Mouse (Mus musculus) spleen, adult 2 months (tissue): Measurements from ENCODE around the gene Zfp978. TPM values are rescaled to one million over a fixed set of nuclear protein-coding genes. Genes with fewer than 3 reads are reported as not detected.
"Not testable (repeated sequence)": the region's sequence is repeated elsewhere in the genome, so short reads cannot be mapped to it uniquely, and the experiment has no call there.

Experiments
- DNase-seq, 2 experiments: peaks; one replicate each; pipeline versions ENCODE4 v3.0.0 to v3.0.0-alpha.2; 2012 to 2021; ENCODE audit warnings: low spot score in 2 of 2, low read depth in 1 of 2
- H3K27ac ChIP-seq: fragments of 200-500 bp; 2 replicates; pipeline ENCODE4 v1.5.1; 2012; ENCODE audit warnings: low read length, inconsistent platforms; ENCODE audit not compliant: insufficient read depth
- H3K27me3 ChIP-seq: fragments of 200-500 bp; 2 replicates; pipeline ENCODE4 v1.6.1; 2012; ENCODE audit warnings: mild to moderate bottlenecking, moderate library complexity, low read length, inconsistent platforms; ENCODE audit not compliant: control insufficient read depth, insufficient read depth
- H3K36me3 ChIP-seq: fragments of 200-500 bp; 2 replicates; pipeline ENCODE4 v1.6.1; 2012; ENCODE audit warnings: mild to moderate bottlenecking, low read length, inconsistent platforms; ENCODE audit not compliant: control insufficient read depth, insufficient read depth
- H3K4me1 ChIP-seq: fragments of 200-500 bp; 2 replicates; pipeline ENCODE4 v1.6.1; 2011; ENCODE audit warnings: inconsistent platforms; ENCODE audit not compliant: control insufficient read depth, insufficient read depth, insufficient read length
- H3K4me3 ChIP-seq: fragments of 200-500 bp; 2 replicates; pipeline ENCODE4 v1.5.1; 2011; ENCODE audit warnings: mild to moderate bottlenecking, inconsistent platforms; ENCODE audit not compliant: insufficient read depth, insufficient read length; ENCODE audit errors: extremely low read depth
- CTCF ChIP-seq: fragments of 200-500 bp; IDR thresholded peaks from 2 replicates; pipeline ENCODE4 v1.5.1; 2011; ENCODE audit warnings: mild to moderate bottlenecking, inconsistent platforms; ENCODE audit not compliant: insufficient read depth, insufficient read length, insufficient replicate concordance; ENCODE audit errors: extremely low read depth
- POLR2A ChIP-seq: fragments of 200-500 bp; IDR thresholded peaks from 2 replicates; pipeline ENCODE4 v1.6.1; 2011; ENCODE audit warnings: low read depth, low read length, inconsistent platforms
- WGBS: fragments of 180-500 bp; shearing (Covaris S2); methylation state at CpG from one replicate; pipeline ENCODE4 v1.1.7; 2018; 5-methylcytosine and 5-hydroxymethylcytosine counted together
- polyA plus RNA-seq: library from polyadenylated mRNA; depleted of rRNA; stranded (reverse); fragments of >200 nt; gene quantifications from 2 replicates; pipeline ENCODE4 v1.2.3, GENCODE M21; 2012; rRNA removed

Zfp978 gene
- not detected in 2 replicates for polyA plus RNA-seq

- not testable (repeated sequence) for H3K27ac ChIP-seq, H3K36me3 ChIP-seq, DNase-seq, H3K27me3 ChIP-seq, H3K4me1 ChIP-seq, H3K4me3 ChIP-seq
- no CpG with 5 or more reads among the region's 6 CpGs for WGBS
These were observed at the start of gene Zfp978 for GRCm38 (mm10) chr4:147361003-147361402. Zfp978 (plus strand) TSS chr4:147361303.

- not testable (repeated sequence) for H3K4me3 ChIP-seq, H3K27me3 ChIP-seq, H3K27ac ChIP-seq, H3K36me3 ChIP-seq, H3K4me1 ChIP-seq, DNase-seq
- WGBS = 90% methylated on average over 2 of the region's 2 CpGs
These were observed 25.9 kb upstream of the Zfp978 start for GRCm38 (mm10) chr4:147335036-147335690.

GRCm38 (mm10) chr4:147335691-147336367, 25.3 kb upstream of the Zfp978 start:
- not testable (repeated sequence) for H3K4me3 ChIP-seq, H3K27me3 ChIP-seq, H3K4me1 ChIP-seq, H3K27ac ChIP-seq, DNase-seq, H3K36me3 ChIP-seq
- WGBS = 14% methylated on average over 1 of the region's 1 CpGs

- 67% methylated on average over 6 of the region's 6 CpGs for whole genome bisulfite sequencing
- H3K27ac ChIP-seq = not testable (repeated sequence)
These were observed 24.5 kb upstream of the Zfp978 start for GRCm38 (mm10) chr4:147336368-147337195.

GRCm38 (mm10) chr4:147337520-147337919, 23.6 kb upstream of the Zfp978 start:
- not testable (repeated sequence) for H3K4me3 ChIP-seq, H3K4me1 ChIP-seq, H3K27me3 ChIP-seq, H3K36me3 ChIP-seq, H3K27ac ChIP-seq, DNase-seq
- WGBS = 91% methylated on average over 2 of the region's 2 CpGs

More at GRCm38 (mm10) chr4:147336368-147337195, 24.5 kb upstream of the Zfp978 start:
- H3K4me1 ChIP-seq, H3K27me3 ChIP-seq, DNase-seq, H3K36me3 ChIP-seq, H3K4me3 ChIP-seq: not testable (repeated sequence)

- Histone ChIP-seq H3K4me1 (no peaks in the 10 kb centered on the region), H3K36me3 (no peaks in the 10 kb centered on the region), H3K27ac (no peak overlapping the region), H3K4me3 (no peak overlapping the region), H3K27me3 (no peaks in the 10 kb centered on the region)
- whole genome bisulfite sequencing = 72% methylated on average over 5 of the region's 5 CpGs
- no peak for TF ChIP-seq POLR2A
- no peak for TF ChIP-seq CTCF
- DNase-seq = no peak
These were observed 23.0 kb upstream of the Zfp978 start for GRCm38 (mm10) chr4:147338032-147338610.

GRCm38 (mm10) chr4:147338706-147339105, 22.4 kb upstream of the Zfp978 start:
- not testable (repeated sequence) for DNase-seq, H3K4me3 ChIP-seq, H3K27me3 ChIP-seq, H3K4me1 ChIP-seq, H3K27ac ChIP-seq, H3K36me3 ChIP-seq
- 76% methylated on average over 3 of the region's 3 CpGs for WGBS

GRCm38 (mm10) chr4:147339601-147340219, 21.4 kb upstream of the Zfp978 start:
- 70% methylated on average over 7 of the region's 7 CpGs for WGBS
- not testable (repeated sequence) for DNase-seq, H3K27ac ChIP-seq

GRCm38 (mm10) chr4:147340236-147340635, 20.9 kb upstream of the Zfp978 start:
- not testable (repeated sequence) for H3K4me1 ChIP-seq, H3K27me3 ChIP-seq, DNase-seq, H3K36me3 ChIP-seq, H3K27ac ChIP-seq, H3K4me3 ChIP-seq
- WGBS = 62% methylated on average over 3 of the region's 3 CpGs

More at GRCm38 (mm10) chr4:147339601-147340219, 21.4 kb upstream of the Zfp978 start:
- H3K27me3 ChIP-seq, H3K36me3 ChIP-seq, H3K4me3 ChIP-seq, H3K4me1 ChIP-seq: not testable (repeated sequence)

GRCm38 (mm10) chr4:147340876-147341275, 20.2 kb upstream of the Zfp978 start:
- not testable (repeated sequence) for H3K27me3 ChIP-seq, H3K36me3 ChIP-seq, DNase-seq, H3K4me1 ChIP-seq, H3K4me3 ChIP-seq, H3K27ac ChIP-seq
- WGBS = 83% methylated on average over 3 of the region's 3 CpGs
